Mouse (Mus musculus) C2C12 (cell line): ENCODE data around the gene C1rb. TPM values are rescaled to one million over a fixed set of nuclear protein-coding genes. Genes with fewer than 3 reads are reported as not detected.
"Not testable (repeated sequence)": the region's sequence is repeated elsewhere in the genome, so short reads cannot be mapped to it uniquely, and the experiment has no call there.

Experiments used
- H3K27me3 ChIP-seq: one replicate; pipeline ENCODE4 v1.6.1; 2011; ENCODE audit not compliant: control insufficient read depth, insufficient read depth, insufficient read length
- H3K36me3 ChIP-seq: one replicate; pipeline ENCODE4 v1.6.1; 2011; ENCODE audit not compliant: control insufficient read depth, insufficient read depth
- H3K4me3 ChIP-seq: one replicate; pipeline ENCODE4 v1.5.1; 2011; ENCODE audit warnings: mild to moderate bottlenecking, control low read depth; ENCODE audit not compliant: poor library complexity, insufficient read depth, severe bottlenecking
- H3K79me2 ChIP-seq: one replicate; pipeline ENCODE4 v1.6.1; 2011; ENCODE audit not compliant: control insufficient read depth, insufficient read depth
- H3K79me3 ChIP-seq: one replicate; pipeline ENCODE4 v1.6.1; 2011; ENCODE audit warnings: low read depth, control low read depth
- H3ac ChIP-seq: one replicate; pipeline ENCODE3; 2011; ENCODE audit warnings: low read depth; ENCODE audit not compliant: control insufficient read depth, insufficient read length
- CEBPB ChIP-seq: IDR thresholded peaks from one replicate; pipeline ENCODE4 v1.6.1; 2011; ENCODE audit warnings: low read depth, mild to moderate bottlenecking, control low read depth, moderate library complexity
- CTCF ChIP-seq: IDR thresholded peaks from one replicate; pipeline ENCODE4 v1.5.1; 2011; ENCODE audit not compliant: control insufficient read depth, insufficient read depth, insufficient read length
- FOSL1 ChIP-seq: IDR thresholded peaks from one replicate; pipeline ENCODE4 v1.8.0; 2011; ENCODE audit warnings: mild to moderate bottlenecking, low read length; ENCODE audit not compliant: poor library complexity, insufficient read depth, severe bottlenecking
- MAX ChIP-seq: IDR thresholded peaks from one replicate; pipeline ENCODE4 v1.6.1; 2011; ENCODE audit warnings: mild to moderate bottlenecking, control low read depth
- MYOD1 ChIP-seq: IDR thresholded peaks from one replicate; pipeline ENCODE4 v1.6.1; 2011; ENCODE audit warnings: low read depth; ENCODE audit not compliant: control insufficient read depth, insufficient read length
- MYOG ChIP-seq: IDR thresholded peaks from one replicate; pipeline ENCODE4 v1.6.1; 2011; ENCODE audit not compliant: control insufficient read depth, insufficient read length; ENCODE audit errors: extremely low read depth
- USF1 ChIP-seq: IDR thresholded peaks from one replicate; pipeline ENCODE4 v1.6.1; 2011; ENCODE audit warnings: low read depth, mild to moderate bottlenecking, control low read depth, moderate library complexity
- long read RNA-seq, 2 experiments: library from polyadenylated mRNA; unstranded; transcript quantifications; one replicate each; pipeline ENCODE4 v2.0.0; 2019 to 2020
- polyA plus RNA-seq: library from polyadenylated mRNA; unstranded; fragments of >200 nt; fragmentation: generic; extraction: Trizol; gene quantifications from one replicate; pipeline ENCODE4 v1.2.1, GENCODE M21; 2012; ENCODE audit warnings: missing spikeins

C1rb gene
- not detected for polyA plus RNA-seq
- long read RNA-seq, experiment 1: 0 reads
- long read RNA-seq, experiment 2: 0 reads

DNA sequence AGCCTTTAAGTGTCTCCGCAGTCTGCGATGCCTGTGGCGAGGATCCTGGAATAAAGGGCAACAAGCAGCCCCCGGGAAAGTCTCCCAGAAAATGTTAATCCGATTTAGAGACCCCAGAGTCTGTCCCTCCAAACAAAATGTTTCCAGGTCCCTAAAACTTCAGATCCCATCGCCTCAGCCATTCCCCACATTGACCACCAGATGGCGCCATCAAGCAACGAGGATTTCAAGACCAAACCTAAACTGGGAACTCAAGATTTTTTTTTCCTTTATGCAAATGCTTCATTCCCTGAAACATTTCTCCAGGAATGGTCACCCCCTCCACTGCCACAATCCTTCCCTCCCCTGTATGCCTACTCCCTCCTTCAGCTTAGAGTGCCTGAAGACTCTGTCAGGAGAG is at the start of gene C1rb:
Gene C1rb (plus strand): TSS at position 269 of the 400 bp plus-strand sequence.
- Histone ChIP-seq H3K79me3 (no peaks in the 10 kb centered on the region), H3K36me3 (no peaks in the 10 kb centered on the region), H3K4me3 (no peak within 1 kb of the TSS), H3K27me3 (no peaks in the 10 kb centered on the region), H3K79me2 (no peaks in the 10 kb centered on the region), H3ac (no peak within 1 kb of the TSS)
- no peak for TF ChIP-seq MYOD1
- no peak for TF ChIP-seq CEBPB
- TF ChIP-seq MAX: no peak
- TF ChIP-seq USF1: no peak
- peak; percentile 34 for TF ChIP-seq CTCF
- TF ChIP-seq MYOG: no peak
- no peak for TF ChIP-seq FOSL1

GRCm38 (mm10) chr6:124522082-124522481 is 48.0 kb upstream of the C1rb start:
- not testable (repeated sequence) for H3K79me2 ChIP-seq, H3K27me3 ChIP-seq, H3K4me3 ChIP-seq, H3ac ChIP-seq, H3K79me3 ChIP-seq, H3K36me3 ChIP-seq

- Histone ChIP-seq H3K79me2 (no peaks in the 10 kb centered on the region), H3ac (no peak overlapping the region), H3K79me3 (no peaks in the 10 kb centered on the region), H3K4me3 (no peak overlapping the region), H3K27me3 (no peaks in the 10 kb centered on the region), H3K36me3 (no peaks in the 10 kb centered on the region)
- TF ChIP-seq MYOG (no peak), CTCF (no peak), MAX (no peak), MYOD1 (no peak), CEBPB (no peak), FOSL1 (no peak), USF1 (no peak)
Observed at GRCm38 (mm10) chr6:124527881-124528280, 42.2 kb upstream of the C1rb start.

GRCm38 (mm10) chr6:124531077-124531476 is 39.0 kb upstream of the C1rb start:
- Histone ChIP-seq H3K79me2 (no peaks in the 10 kb centered on the region), H3K36me3 (no peaks in the 10 kb centered on the region), H3K27me3 (no peaks in the 10 kb centered on the region), H3ac (no peak overlapping the region), H3K4me3 (no peak overlapping the region), H3K79me3 (no peaks in the 10 kb centered on the region)
- no peak for TF ChIP-seq FOSL1

DNA sequence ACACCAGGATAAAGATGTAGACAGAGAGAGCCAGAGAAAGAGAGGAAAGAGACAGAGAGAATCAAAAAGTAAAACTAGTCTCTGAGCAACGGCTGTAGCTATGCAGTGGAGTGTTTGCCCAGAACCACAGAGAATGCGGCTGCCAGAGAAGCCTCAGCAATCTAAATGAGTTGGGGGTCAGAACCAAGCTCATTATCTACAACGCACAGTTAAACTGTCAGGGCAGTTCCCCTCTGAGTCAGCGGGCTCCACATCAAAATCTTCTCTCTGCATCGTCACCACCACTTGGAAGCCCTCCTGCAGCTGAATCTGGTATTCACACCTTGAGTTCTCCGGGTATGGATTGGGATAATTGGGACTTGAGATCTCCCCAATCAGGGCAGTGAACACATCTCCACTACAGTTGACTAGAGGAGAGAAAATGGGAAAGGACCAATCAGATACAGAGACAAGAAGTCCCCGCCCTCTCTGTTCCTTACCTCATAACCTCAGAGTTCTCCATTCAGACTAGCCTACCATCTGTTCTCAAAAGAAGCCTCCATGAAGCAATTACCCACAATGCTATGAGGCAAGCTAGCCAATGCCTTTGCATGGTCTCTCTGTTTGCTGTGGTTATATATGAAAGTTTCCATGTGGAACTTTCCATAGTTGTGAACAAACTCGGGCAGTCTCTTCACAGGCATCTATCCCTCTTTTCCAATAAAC is 33.8 kb upstream of the C1rb start:
- not testable (repeated sequence) for H3K36me3 ChIP-seq, H3ac ChIP-seq, H3K79me2 ChIP-seq, H3K4me3 ChIP-seq, H3K27me3 ChIP-seq, H3K79me3 ChIP-seq

DNA sequence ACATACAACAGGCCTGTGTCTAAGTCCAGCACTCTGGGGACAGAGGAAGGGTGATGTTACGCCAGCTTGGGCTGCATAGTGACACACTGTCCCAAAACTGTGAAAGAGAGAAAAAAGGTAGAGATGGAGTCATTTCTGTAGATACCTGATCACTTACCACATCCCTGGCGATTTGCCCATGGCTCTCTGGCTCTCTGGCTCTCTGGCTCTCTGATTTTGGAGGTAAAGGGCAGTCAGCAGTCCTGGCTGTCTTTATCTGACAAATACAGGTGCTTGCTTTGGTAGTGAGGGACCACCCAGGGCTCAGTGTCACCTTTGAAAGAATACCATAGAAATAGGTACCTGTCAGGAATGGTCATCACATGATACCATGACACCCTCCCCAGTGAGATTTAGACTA is 28.9 kb upstream of the C1rb start:
- not testable (repeated sequence) for H3ac ChIP-seq, H3K27me3 ChIP-seq, H3K79me3 ChIP-seq, H3K4me3 ChIP-seq, H3K36me3 ChIP-seq, H3K79me2 ChIP-seq

- TF ChIP-seq CEBPB: peak; percentile 4
- H3K79me2 ChIP-seq, H3ac ChIP-seq, H3K4me3 ChIP-seq, H3K79me3 ChIP-seq, H3K36me3 ChIP-seq, H3K27me3 ChIP-seq: not testable (repeated sequence)
Observed at GRCm38 (mm10) chr6:124542284-124542683, 27.8 kb upstream of the C1rb start, which contains the start of gene C1s1. Gene C1s1, minus strand, starts transcription at chr6:124542359.
